Mouse (Mus musculus) fat pad, adult 2 months (tissue): ENCODE results near the gene Cyp2c29.
"Not testable (repeated sequence)": the region's sequence is repeated elsewhere in the genome, so short reads cannot be mapped to it uniquely, and the experiment has no call there.

Experiments used
- DNase-seq: peaks from one replicate; pipeline ENCODE4 v3.0.0-alpha.2; 2011; ENCODE audit warnings: low read depth, low spot score; ENCODE audit errors: extremely low read depth

The Cyp2c29 gene

GRCm38 (mm10) chr19:39269105-39269504 lies at the start of gene Cyp2c29:
Cyp2c29 (plus strand) TSS chr19:39269405.
- DNase-seq: not testable (repeated sequence)

- DNase-seq: not testable (repeated sequence)
These were observed 2.2 kb upstream of the Cyp2c29 start for GRCm38 (mm10) chr19:39267036-39267435.

- no peak for DNase-seq
These were observed 13.6 kb downstream of the Cyp2c29 start for GRCm38 (mm10) chr19:39282801-39283200.

- no peak for DNase-seq
These were observed 16.4 kb downstream of the Cyp2c29 start for GRCm38 (mm10) chr19:39285637-39286036.

DNA sequence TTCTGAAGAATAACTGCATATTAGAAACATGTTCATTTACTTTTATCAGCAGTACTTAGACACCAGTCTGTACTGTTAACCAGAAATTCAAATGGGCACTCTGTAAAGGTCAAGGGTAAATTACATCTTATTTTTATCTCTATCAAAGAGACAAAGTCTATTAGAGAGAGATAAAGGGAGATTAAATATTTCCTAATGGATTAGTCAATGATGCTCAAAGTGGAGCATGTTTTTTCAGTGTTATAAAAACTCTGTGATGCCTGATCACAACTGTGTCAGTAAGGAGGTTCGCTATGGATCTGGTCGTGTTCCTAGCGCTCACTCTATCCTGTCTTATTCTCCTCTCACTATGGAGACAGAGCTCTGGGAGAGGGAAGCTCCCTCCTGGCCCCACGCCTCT lies 17.6 kb downstream of the Cyp2c29 start:
- DNase-seq: no peak

DNA sequence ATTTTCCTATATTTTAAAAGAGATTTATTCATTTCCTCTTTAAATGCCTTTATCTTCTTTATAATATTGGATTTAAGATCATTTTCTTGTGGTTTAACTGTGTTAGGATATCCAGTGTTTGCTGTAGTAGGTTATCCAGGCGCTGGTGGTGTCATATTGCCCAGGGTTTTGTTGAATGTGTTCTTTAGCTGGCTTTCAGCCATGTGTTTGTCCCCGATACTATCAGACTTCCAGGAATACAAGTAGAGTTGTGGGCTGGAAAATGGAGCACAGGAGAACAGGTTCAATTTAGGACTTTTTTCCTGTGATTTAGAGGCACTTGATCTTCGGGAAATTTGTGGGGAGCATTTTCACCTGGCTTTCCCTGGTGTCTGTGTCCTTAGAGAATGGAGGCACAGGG lies 19.8 kb downstream of the Cyp2c29 start:
- DNase-seq: no peak
